Mouse (Mus musculus): ENCODE data around the gene Fam76b.
"Not testable (repeated sequence)": the region's sequence is repeated elsewhere in the genome, so short reads cannot be mapped to it uniquely, and the experiment has no call there.

The Fam76b gene

GRCm38 (mm10) chr9:13827406-13828086, at the start of gene Fam76b:
TSS of gene Fam76b (plus strand) at chr9:13827716.
- peak; percentile 98 to 99 for DNase-seq

GRCm38 (mm10) chr9:13781985-13782384, 45.5 kb upstream of the Fam76b start:
- DNase-seq = no peak

- DNase-seq = not testable (repeated sequence)
These were observed 36.7 kb upstream of the Fam76b start for GRCm38 (mm10) chr9:13790864-13791263.

GRCm38 (mm10) chr9:13794302-13794701, 33.2 kb upstream of the Fam76b start:
- no peak for DNase-seq

- DNase-seq = peak in 1 of 2 experiments; percentile 8
These were observed 32.8 kb upstream of the Fam76b start for GRCm38 (mm10) chr9:13794756-13795155.

- no peak for DNase-seq
These were observed 23.0 kb upstream of the Fam76b start for GRCm38 (mm10) chr9:13804480-13804879.

- DNase-seq = no peak
These were observed 20.7 kb upstream of the Fam76b start for GRCm38 (mm10) chr9:13806854-13807253.

GRCm38 (mm10) chr9:13807657-13808056, 19.9 kb upstream of the Fam76b start:
- DNase-seq = no peak

- peak; percentile 26 to 32 for DNase-seq
These were observed 17.6 kb upstream of the Fam76b start for GRCm38 (mm10) chr9:13809937-13810336.

GRCm38 (mm10) chr9:13818369-13818768, 9.1 kb upstream of the Fam76b start:
- DNase-seq = no peak

GRCm38 (mm10) chr9:13820774-13821173, 6.7 kb upstream of the Fam76b start:
- no peak for DNase-seq

GRCm38 (mm10) chr9:13825896-13826295, 1.6 kb upstream of the Fam76b start:
- DNase-seq = no peak

- DNase-seq = peak; percentile 70
These were observed 1.1 kb upstream of the Fam76b start for GRCm38 (mm10) chr9:13826391-13826805.

GRCm38 (mm10) chr9:13826832-13827405, 597 bp upstream of the Fam76b start, which contains the start of gene Cep57:
TSS of gene Cep57 (minus strand) at chr9:13827107.
- peak; percentile 87 to 88 for DNase-seq

- no peak for DNase-seq
These were observed 548 bp downstream of the Fam76b start for GRCm38 (mm10) chr9:13828087-13828441.

GRCm38 (mm10) chr9:13835256-13835655, 7.7 kb downstream of the Fam76b start:
- DNase-seq = peak; percentile 35 to 36

- DNase-seq = no peak
These were observed 9.2 kb downstream of the Fam76b start for GRCm38 (mm10) chr9:13836726-13837125.

GRCm38 (mm10) chr9:13847591-13847990, 20.1 kb downstream of the Fam76b start:
- no peak for DNase-seq

- peak; percentile 44 to 45 for DNase-seq
These were observed 21.3 kb downstream of the Fam76b start for GRCm38 (mm10) chr9:13848481-13849480.

GRCm38 (mm10) chr9:13853876-13854275, 26.4 kb downstream of the Fam76b start:
- DNase-seq = no peak

- DNase-seq = no peak
These were observed 28.7 kb downstream of the Fam76b start for GRCm38 (mm10) chr9:13856247-13856646.

- no peak for DNase-seq
These were observed 29.3 kb downstream of the Fam76b start for GRCm38 (mm10) chr9:13856777-13857176.

- DNase-seq = no peak
These were observed 40.1 kb downstream of the Fam76b start for GRCm38 (mm10) chr9:13867646-13868045.
